ENCODE assay signal across 27 mouse cellular contexts in the genomic region with DNA sequence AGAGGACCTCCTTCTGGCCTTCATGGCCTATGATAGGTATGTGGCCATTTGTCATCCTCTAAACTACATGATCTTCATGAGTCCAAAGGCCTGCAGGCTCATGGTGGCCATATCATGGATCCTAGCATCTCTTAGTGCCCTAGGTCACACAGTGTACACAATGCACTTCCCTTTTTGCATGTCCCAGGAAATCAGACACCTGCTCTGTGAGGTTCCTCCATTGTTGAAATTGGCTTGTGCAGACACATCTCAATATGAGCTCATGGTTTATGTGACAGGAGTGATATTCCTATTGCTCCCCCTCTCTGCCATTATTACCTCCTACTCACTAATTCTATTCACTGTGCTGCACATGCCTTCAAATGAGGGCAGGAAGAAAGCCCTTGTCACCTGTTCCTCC. TPM values are rescaled to one million over a fixed set of nuclear protein-coding genes. Genes with fewer than 3 reads are reported as not detected.
"Had no signal": no experiment of that assay in that cellular context is flagged by ENCODE, and none has a peak within 500 bp of the region (broad histone marks: within the 10 kb centered on the region; RNA-seq: fewer than 3 reads in every experiment).

No protein-coding gene starts in this region.

- DNase-seq: left cerebral cortex, postnatal 4 days; liver; liver, embryonic 13.5 days; liver, postnatal 0 days; lung, adult 18-20 months; lung, adult 2 months; lung, embryonic 14.5 days; lung, postnatal 10 days; lung, postnatal 14 days; lung, postnatal 36 days; lung, postnatal 4 days; midbrain, embryonic 14.5 days had no signal

- ATAC-seq: liver, embryonic 12.5 days; liver, postnatal 0 days; lung, postnatal 0 days; midbrain, embryonic 13.5 days; midbrain, embryonic 15.5 days; midbrain, embryonic 16.5 days had no signal

RNA-seq across cellular contexts. Expression of a gene that starts 4.5 kb away (rescaled TPM):
- total RNA-seq: left cerebral cortex, postnatal 10 days; left cerebral cortex, postnatal 14 days; left cerebral cortex, postnatal 25 days; left cerebral cortex, postnatal 36 days; left cerebral cortex, postnatal 4 days; liver, adult 2 months; megakaryocyte progenitor cell, adult 5-6 weeks; megakaryocyte, adult 5-6 weeks; megakaryocyte-erythroid progenitor cell, adult 5-6 weeks; midbrain, postnatal 0 days; monocyte, adult 5-6 weeks had no signal

RNA-seq across cellular contexts. Expression of a gene that starts 9.8 kb away (rescaled TPM):
- total RNA-seq: left cerebral cortex, postnatal 10 days; left cerebral cortex, postnatal 14 days; left cerebral cortex, postnatal 25 days; left cerebral cortex, postnatal 36 days; left cerebral cortex, postnatal 4 days; liver, adult 2 months; megakaryocyte progenitor cell, adult 5-6 weeks; megakaryocyte, adult 5-6 weeks; megakaryocyte-erythroid progenitor cell, adult 5-6 weeks; midbrain, postnatal 0 days; monocyte, adult 5-6 weeks had no signal

RNA-seq across cellular contexts. Expression of a gene that starts 15.3 kb away (rescaled TPM):
- total RNA-seq: left cerebral cortex, postnatal 10 days; left cerebral cortex, postnatal 14 days; left cerebral cortex, postnatal 25 days; left cerebral cortex, postnatal 36 days; left cerebral cortex, postnatal 4 days; liver, adult 2 months; megakaryocyte progenitor cell, adult 5-6 weeks; megakaryocyte, adult 5-6 weeks; megakaryocyte-erythroid progenitor cell, adult 5-6 weeks; midbrain, postnatal 0 days; monocyte, adult 5-6 weeks had no signal

RNA-seq across cellular contexts. Expression of a gene that starts 24.7 kb away (rescaled TPM):
- total RNA-seq: left cerebral cortex, postnatal 10 days; left cerebral cortex, postnatal 14 days; left cerebral cortex, postnatal 25 days; left cerebral cortex, postnatal 36 days; left cerebral cortex, postnatal 4 days; liver, adult 2 months; megakaryocyte progenitor cell, adult 5-6 weeks; megakaryocyte, adult 5-6 weeks; megakaryocyte-erythroid progenitor cell, adult 5-6 weeks; midbrain, postnatal 0 days; monocyte, adult 5-6 weeks had no signal

RNA-seq across cellular contexts. Expression of a gene that starts 25.4 kb away (rescaled TPM):
- total RNA-seq: left cerebral cortex, postnatal 10 days; left cerebral cortex, postnatal 14 days; left cerebral cortex, postnatal 25 days; left cerebral cortex, postnatal 36 days; left cerebral cortex, postnatal 4 days; liver, adult 2 months; megakaryocyte progenitor cell, adult 5-6 weeks; megakaryocyte, adult 5-6 weeks; megakaryocyte-erythroid progenitor cell, adult 5-6 weeks; midbrain, postnatal 0 days; monocyte, adult 5-6 weeks had no signal
